Mouse (Mus musculus) cerebellum, adult 2 months (tissue): ENCODE data around the gene Batf. TPM values are rescaled to one million over a fixed set of nuclear protein-coding genes. Genes with fewer than 3 reads are reported as not detected.

Experiments used
- DNase-seq, 2 experiments: peaks; one replicate each; pipeline ENCODE4 v3.0.0; 2021
- H3K27ac ChIP-seq: fragments of 200-500 bp; 2 replicates; pipeline ENCODE4 v1.5.1; 2012; ENCODE audit warnings: low read length, control low read depth, inconsistent platforms; ENCODE audit not compliant: insufficient read depth
- H3K27me3 ChIP-seq: fragments of 200-500 bp; 2 replicates; pipeline ENCODE4 v1.6.1; 2012; ENCODE audit warnings: inconsistent platforms, mild to moderate bottlenecking, low read length, moderate library complexity; ENCODE audit not compliant: control insufficient read depth, insufficient read depth
- H3K4me1 ChIP-seq: fragments of 200-500 bp; 2 replicates; pipeline ENCODE4 v1.6.1; 2011; ENCODE audit warnings: low read length; ENCODE audit not compliant: control insufficient read depth, insufficient read depth
- H3K4me3 ChIP-seq: fragments of 200-500 bp; replicated peaks from 2 replicates; pipeline ENCODE3; 2011; ENCODE audit warnings: mild to moderate bottlenecking, low read depth, low read length, control low read depth; ENCODE audit not compliant: insufficient read depth
- CTCF ChIP-seq: fragments of 200-500 bp; IDR thresholded peaks from 2 replicates; pipeline ENCODE4 v1.5.1; 2011; ENCODE audit warnings: low read depth, mild to moderate bottlenecking, control low read depth, low read length, moderate library complexity, borderline replicate concordance; ENCODE audit not compliant: insufficient read depth
- POLR2A ChIP-seq: fragments of 200-500 bp; IDR thresholded peaks from 2 replicates; pipeline ENCODE4 v1.6.1; 2011; ENCODE audit warnings: low read length, control low read depth, borderline replicate concordance; ENCODE audit not compliant: insufficient read depth
- WGBS: fragments of 180-500 bp; shearing (Covaris S2); methylation state at CpG from one replicate; pipeline ENCODE4 v1.1.7; 2018; 5-methylcytosine and 5-hydroxymethylcytosine counted together
- polyA plus RNA-seq: library from polyadenylated mRNA; depleted of rRNA; stranded (reverse); fragments of >200 nt; gene quantifications from 2 replicates; pipeline ENCODE4 v1.2.3, GENCODE M21; 2012

The Batf gene
- polyA plus RNA-seq, 1 experiment: 0.38 TPM

GRCm38 (mm10) chr12:85704566-85704965, 18.1 kb downstream of the Batf start:
- no peaks in the 10 kb centered on the region for H3K27me3 ChIP-seq
- no peak for DNase-seq
- no peaks in the 10 kb centered on the region for H3K4me1 ChIP-seq
- H3K27ac ChIP-seq: no peak overlapping the region
- TF ChIP-seq CTCF (no peak), POLR2A (no peak)
- no peak overlapping the region for H3K4me3 ChIP-seq
- 32% methylated on average over 7 of the region's 7 CpGs for WGBS

GRCm38 (mm10) chr12:85705002-85705830, 18.7 kb downstream of the Batf start:
- Histone ChIP-seq H3K4me3 (peak overlapping the region; percentile 17), H3K4me1 (no peaks in the 10 kb centered on the region), H3K27ac (no peak overlapping the region), H3K27me3 (no peaks in the 10 kb centered on the region)
- peak; percentile 16 to 26 for DNase-seq
- 21% methylated on average over 20 of the region's 20 CpGs for WGBS
- no peak for TF ChIP-seq POLR2A
- TF ChIP-seq CTCF: no peak

- H3K27me3 ChIP-seq: no peaks in the 10 kb centered on the region
- no peak for TF ChIP-seq POLR2A
- no peak for TF ChIP-seq CTCF
- 55% methylated on average over 17 of the region's 17 CpGs for WGBS
- DNase-seq: no peak
- H3K4me1 ChIP-seq: no peaks in the 10 kb centered on the region
- H3K27ac ChIP-seq: no peak overlapping the region
- no peak overlapping the region for H3K4me3 ChIP-seq
Observed at GRCm38 (mm10) chr12:85705831-85706530, 19.5 kb downstream of the Batf start.

- Histone ChIP-seq H3K27ac (no peak overlapping the region), H3K4me3 (no peak overlapping the region)
Observed at GRCm38 (mm10) chr12:85706906-85707305, 20.4 kb downstream of the Batf start.

GRCm38 (mm10) chr12:85707391-85707790, 20.9 kb downstream of the Batf start:
- H3K4me3 ChIP-seq: no peak overlapping the region
- WGBS: 63% methylated on average over 11 of the region's 11 CpGs
- DNase-seq: no peak
- no peak for TF ChIP-seq CTCF
- no peak for TF ChIP-seq POLR2A
- H3K27ac ChIP-seq: no peak overlapping the region
- no peaks in the 10 kb centered on the region for H3K27me3 ChIP-seq
- H3K4me1 ChIP-seq: no peaks in the 10 kb centered on the region

More at GRCm38 (mm10) chr12:85706906-85707305, 20.4 kb downstream of the Batf start:
- no peak for DNase-seq
- no peaks in the 10 kb centered on the region for H3K27me3 ChIP-seq
- no peaks in the 10 kb centered on the region for H3K4me1 ChIP-seq
- TF ChIP-seq CTCF (no peak), POLR2A (no peak)
- 80% methylated on average over 4 of the region's 4 CpGs for WGBS

GRCm38 (mm10) chr12:85708556-85708955, 22.1 kb downstream of the Batf start:
- TF ChIP-seq CTCF: no peak
- TF ChIP-seq POLR2A: no peak
- WGBS: 95% methylated on average over 12 of the region's 12 CpGs
- Histone ChIP-seq H3K4me3 (no peak overlapping the region), H3K4me1 (no peaks in the 10 kb centered on the region), H3K27me3 (no peaks in the 10 kb centered on the region), H3K27ac (no peak overlapping the region)
- DNase-seq: no peak

- WGBS: 84% methylated on average over 7 of the region's 7 CpGs
Observed at GRCm38 (mm10) chr12:85710695-85711094, 24.2 kb downstream of the Batf start.

More at GRCm38 (mm10) chr12:85710695-85711094, 24.2 kb downstream of the Batf start:
- Histone ChIP-seq H3K27ac (no peak overlapping the region), H3K4me3 (no peak overlapping the region), H3K27me3 (no peaks in the 10 kb centered on the region), H3K4me1 (no peaks in the 10 kb centered on the region)
- no peak for DNase-seq
- TF ChIP-seq CTCF: no peak
- no peak for TF ChIP-seq POLR2A
